Mouse (Mus musculus): Measurements from ENCODE around the gene Bcl6b. TPM values are rescaled to one million over a fixed set of nuclear protein-coding genes. Genes with fewer than 3 reads are reported as not detected.

Bcl6b gene
- total RNA-seq, 2 experiments from 2014 or later: 26.1 to 32.5 TPM

DNA sequence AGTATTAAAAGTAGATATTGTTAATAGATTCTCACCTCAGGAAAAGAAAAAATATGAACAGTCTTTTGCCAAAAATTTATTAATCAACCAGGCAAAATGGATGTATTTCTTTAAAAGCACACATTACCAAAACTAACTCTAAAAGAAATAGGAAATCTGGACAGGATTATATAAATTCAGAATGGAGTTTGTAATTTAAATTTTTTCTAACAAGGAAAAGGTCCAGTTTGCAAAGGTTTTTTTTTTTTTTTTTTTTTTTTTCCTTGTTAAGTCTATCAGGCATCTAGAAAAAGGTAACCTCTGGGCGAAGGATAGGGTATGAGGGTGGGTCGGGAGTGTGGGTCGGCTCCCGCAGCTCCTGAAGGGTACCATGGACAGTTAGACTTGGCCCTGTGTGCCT lies 49.1 kb downstream of the Bcl6b start:
- intact Hi-C loops (cut with DNase I): no loop called here
- DNase-seq: no peak

DNA sequence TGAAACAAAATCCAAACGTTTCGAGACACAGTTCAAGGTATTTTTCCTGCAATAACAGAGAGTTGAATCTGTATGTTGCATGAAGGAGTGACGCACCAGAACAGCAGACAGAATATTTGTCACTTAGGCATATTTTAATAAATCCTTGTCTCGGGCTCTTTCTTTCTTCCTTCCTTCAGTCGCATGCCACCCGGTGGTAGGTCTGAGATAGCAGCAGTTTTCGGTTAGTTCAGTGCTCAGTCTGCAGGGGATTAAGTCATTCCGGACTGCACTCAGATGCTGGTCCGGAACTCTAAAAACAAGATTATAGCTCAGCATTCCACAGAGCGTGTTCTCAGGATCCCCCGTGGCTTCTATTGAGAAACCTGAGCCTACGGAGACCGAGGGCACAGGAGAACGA lies 50.2 kb downstream of the Bcl6b start:
- intact Hi-C loops (cut with DNase I): no loop called here
- peak; percentile 13 to 20 for DNase-seq

DNA sequence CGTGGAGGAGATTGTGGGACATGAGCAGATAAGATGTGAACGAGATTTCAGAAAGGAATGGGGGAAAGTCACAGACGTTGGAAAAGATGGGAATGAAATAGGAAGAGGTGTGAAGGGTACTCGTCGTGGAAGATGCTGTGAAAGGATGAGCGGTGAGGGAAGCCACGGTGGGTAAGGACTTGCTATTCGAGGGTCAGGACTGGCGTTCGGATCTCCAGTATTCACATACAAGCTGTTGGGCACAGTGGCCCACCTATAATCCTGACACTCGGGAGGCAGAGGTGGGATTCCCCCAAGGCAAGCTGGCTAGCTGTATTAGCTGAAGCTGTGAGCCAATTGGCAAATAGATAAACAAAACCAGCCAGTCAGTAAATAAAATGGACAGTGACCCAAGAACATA lies 50.8 kb downstream of the Bcl6b start:
- no peak for DNase-seq
- intact Hi-C loops (cut with DNase I): no loop called here

DNA sequence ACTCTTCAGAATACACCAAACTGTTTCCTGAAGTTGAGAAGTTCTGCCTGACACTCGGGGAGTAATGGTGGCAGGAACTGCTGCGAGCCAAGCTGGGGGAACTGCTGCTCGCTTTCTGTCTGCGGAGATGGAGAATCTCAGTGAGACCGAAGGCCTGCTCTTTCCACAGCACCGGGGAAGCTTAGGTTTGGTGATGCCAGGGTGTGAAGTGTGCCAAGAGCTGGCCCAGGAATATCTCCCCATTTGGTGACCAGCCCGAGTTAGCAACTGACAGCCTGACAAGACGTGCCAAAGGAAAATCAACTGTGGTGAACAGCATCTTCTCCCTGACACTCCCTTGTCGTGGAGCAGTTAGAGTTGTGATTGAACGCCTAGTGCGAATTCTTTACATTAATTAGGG lies 51.3 kb downstream of the Bcl6b start:
- DNase-seq: no peak
- intact Hi-C loops (cut with DNase I): no loop called here

DNA sequence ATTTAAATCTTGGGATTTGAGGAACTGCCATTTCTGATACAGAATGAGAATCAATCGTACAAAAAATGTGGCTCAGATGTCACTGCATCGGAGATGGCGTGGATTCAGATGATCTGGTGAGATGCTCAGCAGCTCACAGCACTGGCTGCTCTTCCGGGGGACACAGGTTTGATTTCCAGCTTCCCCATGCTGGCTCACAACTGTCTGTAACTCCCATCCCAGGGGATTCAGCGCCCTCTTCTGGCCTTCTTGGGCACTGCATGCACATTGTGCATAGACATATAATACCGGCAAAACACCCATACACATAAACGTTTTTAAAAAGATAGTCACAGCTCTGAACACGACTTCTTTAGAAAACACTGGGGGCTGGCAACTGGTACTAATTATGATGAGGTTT lies 52.0 kb downstream of the Bcl6b start:
- DNase-seq: no peak
- intact Hi-C loops (cut with DNase I): no loop called here

DNA sequence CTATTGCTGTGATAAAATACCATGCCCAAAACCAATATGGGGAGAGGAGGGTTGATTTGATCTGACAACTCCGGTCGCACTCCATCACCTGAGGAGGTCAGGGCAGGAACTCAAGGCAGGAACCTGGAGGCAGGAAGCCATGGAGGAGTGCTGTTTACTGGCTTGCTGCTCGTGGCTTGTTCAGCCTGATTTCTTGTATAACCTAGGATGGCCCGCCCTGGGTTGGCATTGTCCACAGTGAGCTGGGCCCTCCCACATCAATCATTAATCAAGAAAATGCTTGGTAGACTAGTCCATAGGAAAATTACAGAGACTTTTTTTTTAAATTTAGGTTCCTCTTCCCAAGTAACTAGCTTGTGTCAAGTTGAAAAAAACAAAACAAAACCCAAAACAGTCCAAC lies 55.1 kb downstream of the Bcl6b start:
- intact Hi-C loops (cut with DNase I): no loop called here

More for the DNA sequence above, 55.1 kb downstream of the Bcl6b start:
- no peak for DNase-seq

Small RNA genes within 50 kb of the gene (microRNA-seq; reads per million reads assigned to microRNA genes)
- gene Mir195a (1,263 to 2,121 reads per million in 2 experiments), gene Mir497 (0 reads per million in 2 experiments), gene Mir497b (0 reads per million in 2 experiments)

Other genes with a start within 250 kb of the Bcl6b start
- gene Ctdnep1, start 248.6 kb downstream of the Bcl6b start, total RNA-seq (2021): 100 to 1,000 TPM; 143 to 147 TPM
- 10 to 100 TPM; 52.4 to 59.0 TPM for gene Elp5, start 247.3 kb downstream of the Bcl6b start, total RNA-seq (2021)
- 100 to 1,000 TPM; 249 to 257 TPM for gene Gabarap, start 238.7 kb downstream of the Bcl6b start, total RNA-seq (2021)
- 10 to 100 TPM; 27.4 to 31.5 TPM for gene Phf23, start 234.0 kb downstream of the Bcl6b start, total RNA-seq (2021)
- gene Dvl2, start 229.2 kb downstream of the Bcl6b start, total RNA-seq (2021): 1 to 10 TPM; 7.2 to 9.2 TPM
- gene Acadvl, start 214.4 kb downstream of the Bcl6b start, total RNA-seq (2021): 1,000 to 10,000 TPM; 1,350 to 1,353 TPM
- gene Dlg4, start 212.9 kb downstream of the Bcl6b start, total RNA-seq (2021): 10 to 100 TPM; 10.4 to 11.2 TPM
- not detected for gene Asgr1, start 175.7 kb downstream of the Bcl6b start, total RNA-seq (2021)
- under 1 TPM in 1 of 2 experiments, not detected in 1; 0.45 TPM for gene Asgr2, start 137.2 kb downstream of the Bcl6b start, total RNA-seq (2021)
- gene Mgl2, start 99.5 kb downstream of the Bcl6b start, total RNA-seq (2021): 1 to 10 TPM; 2.2 to 2.7 TPM
- gene Clec10a, start 73.6 kb downstream of the Bcl6b start, total RNA-seq (2021): 1 to 10 TPM; 1.7 to 2.2 TPM
- gene Slc16a11, start 17.0 kb downstream of the Bcl6b start, total RNA-seq (2021): under 1 TPM; 0.76 to 0.90 TPM
- 1 to 10 TPM; 4.2 to 5.8 TPM for gene Slc16a13, start 8.7 kb downstream of the Bcl6b start, total RNA-seq (2021)
- gene 0610010K14Rik, start 8.1 kb upstream of the Bcl6b start, total RNA-seq (2021): 10 to 100 TPM; 34.7 to 38.4 TPM
- gene Gm21988, start 10.0 kb upstream of the Bcl6b start, total RNA-seq (2021): 1 to 10 TPM; 3.1 to 3.2 TPM
- 10 to 100 TPM; 89.0 to 96.3 TPM for gene Rnasek, start 10.0 kb upstream of the Bcl6b start, total RNA-seq (2021)
- 1 to 10 TPM; 2.7 to 3.1 TPM for gene Alox12, start 25.6 kb upstream of the Bcl6b start, total RNA-seq (2021)
- gene Alox12e, start 92.8 kb upstream of the Bcl6b start, total RNA-seq (2021): under 1 TPM; 0.14 to 0.44 TPM
- gene Alox15, start 122.2 kb upstream of the Bcl6b start, total RNA-seq (2021): 1 to 10 TPM; 5.2 to 8.1 TPM
- gene Pelp1, start 180.2 kb upstream of the Bcl6b start, total RNA-seq (2021): 10 to 100 TPM; 19.8 to 22.9 TPM
- gene Arrb2, start 202.8 kb upstream of the Bcl6b start, total RNA-seq (2021): 10 to 100 TPM; 13.8 to 17.0 TPM
- gene Med11, start 222.1 kb upstream of the Bcl6b start, total RNA-seq (2021): 1 to 10 TPM; 7.3 to 8.5 TPM
- gene Zmynd15, start 229.6 kb upstream of the Bcl6b start, total RNA-seq (2021): 1 to 10 TPM; 2.9 to 4.7 TPM
- 1 to 10 TPM; 7.3 to 9.5 TPM for gene Cxcl16, start 230.2 kb upstream of the Bcl6b start, total RNA-seq (2021)